Mouse (Mus musculus): Measurements from ENCODE around the gene A730061H03Rik. TPM values are rescaled to one million over a fixed set of nuclear protein-coding genes. Genes with fewer than 3 reads are reported as not detected.
A peak's percentile ranks its signal among the peaks of the same experiment; 100 is the strongest.

The A730061H03Rik gene
- 0.80 TPM in 1 of 2 replicates, not detected in the other for polyA plus RNA-seq (2014; fragmentation: Nextera tagmentation; extraction: Ambion mirVana)

GRCm38 (mm10) chr14:55560202-55561073, at the start of gene A730061H03Rik:
Gene A730061H03Rik (minus strand): TSS chr14:55560406.
- ATAC-seq (ENCODE audit: insufficient read depth, low FRiP score, low TSS enrichment): peak; percentile 96

GRCm38 (mm10) chr14:55608339-55608738, 48.1 kb upstream of the A730061H03Rik start:
- 94% methylated on average over 6 of the region's 6 CpGs for WGBS
- H3K27me3 ChIP-seq (ENCODE audit: control insufficient read depth, insufficient read depth, low read length): no peaks in the 10 kb centered on the region
- H3K4me1 ChIP-seq (ENCODE audit: control insufficient read depth, insufficient read depth, low read length): no peaks in the 10 kb centered on the region
- H3K9me3 ChIP-seq (ENCODE audit: control insufficient read depth, low read length): no peaks in the 10 kb centered on the region
- no peak overlapping the region for H3K27ac ChIP-seq (ENCODE audit: low read depth, low read length)
- H3K36me3 ChIP-seq (ENCODE audit: control insufficient read depth, insufficient read depth, low read length): peaks cover 5% of the 10 kb centered on the region; the same call in 1 of the 2 replicates
- no peak overlapping the region for H3K4me3 ChIP-seq (ENCODE audit: low read depth, low read length)
- no peak for DNase-seq (ENCODE audit: low spot score)
- H3K4me2 ChIP-seq (ENCODE audit: low read depth): no peak overlapping the region
- H3K9ac ChIP-seq (ENCODE audit: low read length): no peak overlapping the region
- ATAC-seq (ENCODE audit: insufficient read depth, low FRiP score, low TSS enrichment): no peak

More at GRCm38 (mm10) chr14:55560202-55561073, at the start of gene A730061H03Rik:
- H3K27ac ChIP-seq (ENCODE audit: low read depth, low read length): peak within 1 kb of the TSS; percentile 89
- peak within 1 kb of the TSS; percentile 84 for H3K4me2 ChIP-seq (ENCODE audit: low read depth)
- H3K36me3 ChIP-seq (ENCODE audit: control insufficient read depth, insufficient read depth, low read length): peaks cover 3% of the 10 kb centered on the region; the same call in 1 of the 2 replicates
- H3K4me1 ChIP-seq (ENCODE audit: control insufficient read depth, insufficient read depth, low read length): peaks cover 5% of the 10 kb centered on the region; the same call in 1 of the 2 replicates
- peak within 1 kb of the TSS; percentile 58 for H3K9ac ChIP-seq (ENCODE audit: low read length)
- H3K27me3 ChIP-seq (ENCODE audit: control insufficient read depth, insufficient read depth, low read length): no peaks in the 10 kb centered on the region
- WGBS: under 1% methylated on average over 51 of the region's 51 CpGs
- H3K4me3 ChIP-seq (ENCODE audit: low read depth, low read length): peak within 1 kb of the TSS; percentile 42
- DNase-seq (ENCODE audit: low spot score): peak; percentile 97
- H3K9me3 ChIP-seq (ENCODE audit: control insufficient read depth, low read length): no peaks in the 10 kb centered on the region

- H3K9me3 ChIP-seq (ENCODE audit: control insufficient read depth, low read length): no peaks in the 10 kb centered on the region
- no peaks in the 10 kb centered on the region for H3K27me3 ChIP-seq (ENCODE audit: control insufficient read depth, insufficient read depth, low read length)
- DNase-seq (ENCODE audit: low spot score) (no peak), ATAC-seq (ENCODE audit: insufficient read depth, low FRiP score, low TSS enrichment) (no peak)
- H3K9ac ChIP-seq (ENCODE audit: low read length): no peak overlapping the region
- no peak overlapping the region for H3K4me2 ChIP-seq (ENCODE audit: low read depth)
- 93% methylated on average over 16 of the region's 16 CpGs for WGBS
- no peak overlapping the region for H3K27ac ChIP-seq (ENCODE audit: low read depth, low read length)
- H3K36me3 ChIP-seq (ENCODE audit: control insufficient read depth, insufficient read depth, low read length): peaks cover 12% of the 10 kb centered on the region
- H3K4me1 ChIP-seq (ENCODE audit: control insufficient read depth, insufficient read depth, low read length): no peaks in the 10 kb centered on the region
- H3K4me3 ChIP-seq (ENCODE audit: low read depth, low read length): no peak overlapping the region
These were observed 45.7 kb upstream of the A730061H03Rik start for GRCm38 (mm10) chr14:55605743-55606459.

GRCm38 (mm10) chr14:55604823-55605222, 44.6 kb upstream of the A730061H03Rik start:
- 94% methylated on average over 11 of the region's 11 CpGs for WGBS

GRCm38 (mm10) chr14:55603633-55604576, 43.7 kb upstream of the A730061H03Rik start:
- no peak overlapping the region for H3K9ac ChIP-seq (ENCODE audit: low read length)
- H3K27me3 ChIP-seq (ENCODE audit: control insufficient read depth, insufficient read depth, low read length): no peaks in the 10 kb centered on the region
- H3K36me3 ChIP-seq (ENCODE audit: control insufficient read depth, insufficient read depth, low read length): peaks cover 15% of the 10 kb centered on the region
- peak; percentile 79; the same call in 1 of the 2 replicates for ATAC-seq (ENCODE audit: insufficient read depth, low FRiP score, low TSS enrichment)
- no peaks in the 10 kb centered on the region for H3K4me1 ChIP-seq (ENCODE audit: control insufficient read depth, insufficient read depth, low read length)
- H3K27ac ChIP-seq (ENCODE audit: low read depth, low read length): no peak overlapping the region
- no peaks in the 10 kb centered on the region for H3K9me3 ChIP-seq (ENCODE audit: control insufficient read depth, low read length)
- H3K4me2 ChIP-seq (ENCODE audit: low read depth): peak overlapping the region; percentile 13; the same call in 1 of the 2 replicates
- 25% methylated on average over 19 of the region's 19 CpGs for WGBS
- H3K4me3 ChIP-seq (ENCODE audit: low read depth, low read length): no peak overlapping the region
- DNase-seq (ENCODE audit: low spot score): peak; percentile 81

More at GRCm38 (mm10) chr14:55604823-55605222, 44.6 kb upstream of the A730061H03Rik start:
- Histone ChIP-seq H3K4me3 (ENCODE audit: low read depth, low read length) (no peak overlapping the region), H3K27me3 (ENCODE audit: control insufficient read depth, insufficient read depth, low read length) (no peaks in the 10 kb centered on the region), H3K9me3 (ENCODE audit: control insufficient read depth, low read length) (no peaks in the 10 kb centered on the region), H3K4me1 (ENCODE audit: control insufficient read depth, insufficient read depth, low read length) (no peaks in the 10 kb centered on the region), H3K4me2 (ENCODE audit: low read depth) (no peak overlapping the region), H3K9ac (ENCODE audit: low read length) (no peak overlapping the region), H3K27ac (ENCODE audit: low read depth, low read length) (no peak overlapping the region), H3K36me3 (ENCODE audit: control insufficient read depth, insufficient read depth, low read length) (peaks cover 12% of the 10 kb centered on the region)
- ATAC-seq (ENCODE audit: insufficient read depth, low FRiP score, low TSS enrichment) (no peak), DNase-seq (ENCODE audit: low spot score) (no peak)

- 87% methylated on average over 7 of the region's 7 CpGs for WGBS
- Histone ChIP-seq H3K27ac (ENCODE audit: low read depth, low read length) (no peak within 1 kb of the TSS), H3K36me3 (ENCODE audit: control insufficient read depth, insufficient read depth, low read length) (peaks cover 18% of the 10 kb centered on the region)
These were observed 43.0 kb upstream of the A730061H03Rik start, which contains the start of gene Irf9 for GRCm38 (mm10) chr14:55603271-55603632. Gene Irf9 (plus strand): TSS chr14:55603571.

GRCm38 (mm10) chr14:55598521-55599390, 38.5 kb upstream of the A730061H03Rik start:
- peaks cover 24% of the 10 kb centered on the region for H3K36me3 ChIP-seq (ENCODE audit: control insufficient read depth, insufficient read depth, low read length)
- no peak overlapping the region for H3K9ac ChIP-seq (ENCODE audit: low read length)
- 93% methylated on average over 21 of the region's 21 CpGs for WGBS
- H3K27ac ChIP-seq (ENCODE audit: low read depth, low read length): no peak overlapping the region
- DNase-seq (ENCODE audit: low spot score) (no peak), ATAC-seq (ENCODE audit: insufficient read depth, low FRiP score, low TSS enrichment) (no peak)
- no peaks in the 10 kb centered on the region for H3K27me3 ChIP-seq (ENCODE audit: control insufficient read depth, insufficient read depth, low read length)
- no peaks in the 10 kb centered on the region for H3K9me3 ChIP-seq (ENCODE audit: control insufficient read depth, low read length)
- no peaks in the 10 kb centered on the region for H3K4me1 ChIP-seq (ENCODE audit: control insufficient read depth, insufficient read depth, low read length)
- no peak overlapping the region for H3K4me2 ChIP-seq (ENCODE audit: low read depth)
- no peak overlapping the region for H3K4me3 ChIP-seq (ENCODE audit: low read depth, low read length)

More at GRCm38 (mm10) chr14:55603271-55603632, 43.0 kb upstream of the A730061H03Rik start, which contains the start of gene Irf9:
- DNase-seq (ENCODE audit: low spot score) (no peak), ATAC-seq (ENCODE audit: insufficient read depth, low FRiP score, low TSS enrichment) (no peak)
- H3K9me3 ChIP-seq (ENCODE audit: control insufficient read depth, low read length): no peaks in the 10 kb centered on the region
- no peaks in the 10 kb centered on the region for H3K27me3 ChIP-seq (ENCODE audit: control insufficient read depth, insufficient read depth, low read length)
- H3K4me2 ChIP-seq (ENCODE audit: low read depth): peak within 1 kb of the TSS; percentile 13; the same call in 1 of the 2 replicates
- no peak within 1 kb of the TSS for H3K4me3 ChIP-seq (ENCODE audit: low read depth, low read length)
- no peaks in the 10 kb centered on the region for H3K4me1 ChIP-seq (ENCODE audit: control insufficient read depth, insufficient read depth, low read length)
- no peak within 1 kb of the TSS for H3K9ac ChIP-seq (ENCODE audit: low read length)
